Mouse (Mus musculus) brain, embryonic 18.5 days (tissue): Measurements from ENCODE around the gene Ugt1a10.

Experiments used
- DNase-seq: peaks from one replicate; pipeline ENCODE4 v3.0.0-alpha.2; 2012; ENCODE audit warnings: low read depth, low spot score

Gene Ugt1a10

DNA sequence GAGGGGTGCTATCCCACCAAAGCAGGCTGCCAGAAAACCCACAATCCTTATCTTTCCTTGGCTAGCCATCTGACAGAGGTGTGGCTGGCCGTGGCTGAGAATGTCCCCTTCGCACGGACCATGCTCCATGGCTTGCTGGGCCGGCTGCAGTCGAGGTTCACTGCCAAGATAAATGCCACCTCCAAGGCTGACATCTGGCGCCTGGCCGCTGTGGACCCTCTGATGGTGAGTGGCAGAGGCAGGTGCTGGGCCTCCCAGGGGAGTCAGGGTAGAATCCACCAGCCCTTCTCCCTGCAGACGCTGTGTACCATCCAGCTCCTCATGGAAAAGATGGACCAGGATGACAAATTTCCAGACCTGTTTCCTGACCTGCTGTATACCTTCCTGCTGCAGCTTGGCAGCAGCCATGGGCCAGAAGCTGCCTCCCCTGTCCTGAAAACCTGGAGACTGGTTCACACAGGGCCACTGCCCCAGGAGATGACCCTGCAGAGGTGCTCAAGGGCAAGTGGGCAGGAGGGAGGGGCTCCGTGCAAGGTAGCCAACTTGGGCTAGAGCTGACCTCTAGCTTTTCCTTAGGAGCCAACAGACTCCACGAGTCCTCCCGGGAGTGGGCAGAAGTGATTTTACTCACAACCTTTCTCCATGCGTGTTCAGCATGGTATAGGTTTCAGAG, 199.7 kb downstream of the Ugt1a10 start:
- no peak for DNase-seq

DNA sequence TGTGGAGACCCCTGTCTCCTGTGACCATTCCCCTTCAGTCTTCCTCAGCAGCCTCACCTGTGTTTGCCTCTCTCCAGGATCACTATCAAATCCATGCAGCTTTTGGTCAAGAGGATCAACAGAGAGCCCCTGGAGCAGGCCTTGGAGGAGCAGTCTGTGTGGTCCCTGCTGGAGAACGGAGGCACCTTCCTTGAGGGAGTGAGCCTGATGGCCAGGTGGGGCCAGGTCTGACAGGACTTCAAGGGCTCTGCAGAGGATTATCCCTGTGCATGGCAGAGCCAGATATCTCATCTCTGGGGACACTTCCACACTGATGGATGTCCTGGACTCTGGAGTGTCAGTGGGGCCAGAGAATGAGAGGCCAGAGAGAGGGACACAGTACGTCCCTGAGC, 200.3 kb downstream of the Ugt1a10 start:
- no peak for DNase-seq

DNA sequence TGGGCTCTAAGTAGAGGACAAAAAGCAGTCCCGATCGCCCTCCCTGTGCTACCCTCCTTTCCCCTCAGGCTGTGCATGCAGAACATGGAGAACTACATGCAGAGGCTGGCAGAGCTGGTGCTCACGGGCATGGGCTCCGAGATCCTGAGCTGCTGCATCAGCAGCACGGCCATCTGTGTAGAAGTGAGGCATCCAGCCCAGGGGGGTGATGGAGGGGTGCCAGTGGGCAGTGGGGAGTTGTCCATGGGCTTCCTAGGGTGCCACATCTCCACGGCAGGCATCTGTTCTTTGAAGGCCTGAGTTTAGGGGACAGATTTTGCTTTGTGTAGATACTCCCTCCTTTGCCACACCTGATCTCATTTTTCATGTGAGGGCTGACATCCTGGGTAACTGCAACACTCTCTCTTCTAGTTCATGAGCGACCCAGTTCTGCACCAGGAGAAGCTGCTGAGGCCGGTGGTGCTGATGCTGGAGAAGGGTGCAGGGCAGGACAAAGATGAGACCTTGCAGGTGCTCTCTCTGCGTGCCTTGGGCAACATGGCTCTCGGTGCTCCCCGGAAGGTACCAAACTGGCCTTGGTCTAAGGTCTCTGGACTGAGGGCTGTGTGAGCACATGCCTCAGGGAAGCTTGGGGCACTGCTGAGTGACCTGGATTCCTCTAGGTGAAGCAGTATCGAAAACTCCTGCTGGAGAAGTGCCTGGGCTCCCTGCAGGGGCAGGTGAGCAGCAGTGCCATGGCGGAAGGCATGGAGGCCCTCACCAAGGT, 201.0 kb downstream of the Ugt1a10 start:
- DNase-seq, result no peak

DNA sequence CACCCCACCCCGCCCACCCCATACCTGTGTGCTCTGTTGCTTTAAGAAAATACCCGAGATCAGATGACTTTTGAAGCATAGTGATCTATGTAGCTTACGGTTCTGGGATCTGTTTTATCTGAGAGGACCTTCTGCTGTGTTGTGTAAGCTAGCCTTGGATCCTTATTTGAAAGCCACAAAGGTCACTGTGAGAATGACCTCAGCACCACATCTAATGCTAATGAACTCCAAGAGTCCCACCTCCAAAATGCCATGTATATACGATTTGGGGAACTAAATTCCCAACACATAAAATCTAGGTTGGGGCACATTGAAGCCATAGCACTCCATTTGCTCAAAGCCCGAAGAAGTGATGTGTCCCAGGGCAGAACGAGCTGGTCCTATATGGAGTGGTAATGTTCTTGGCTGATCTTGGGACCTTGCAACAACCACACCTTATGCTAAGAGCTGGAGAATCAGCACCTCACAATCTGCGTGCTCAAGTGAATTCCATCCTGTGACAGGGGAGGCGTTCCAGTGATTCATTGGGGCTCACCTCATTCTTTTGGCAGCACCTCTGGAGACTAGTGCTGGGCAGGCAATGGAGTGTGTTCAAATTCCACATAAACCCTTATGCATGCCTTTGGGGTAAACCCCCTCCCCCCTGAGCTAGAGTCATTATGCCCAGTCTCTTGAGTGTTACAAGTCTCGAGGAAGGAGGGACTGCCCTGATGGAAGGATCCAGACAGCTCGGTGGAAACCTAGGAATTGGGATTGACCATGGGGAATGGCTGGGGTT, 201.9 kb downstream of the Ugt1a10 start:
- DNase-seq, result no peak

DNA sequence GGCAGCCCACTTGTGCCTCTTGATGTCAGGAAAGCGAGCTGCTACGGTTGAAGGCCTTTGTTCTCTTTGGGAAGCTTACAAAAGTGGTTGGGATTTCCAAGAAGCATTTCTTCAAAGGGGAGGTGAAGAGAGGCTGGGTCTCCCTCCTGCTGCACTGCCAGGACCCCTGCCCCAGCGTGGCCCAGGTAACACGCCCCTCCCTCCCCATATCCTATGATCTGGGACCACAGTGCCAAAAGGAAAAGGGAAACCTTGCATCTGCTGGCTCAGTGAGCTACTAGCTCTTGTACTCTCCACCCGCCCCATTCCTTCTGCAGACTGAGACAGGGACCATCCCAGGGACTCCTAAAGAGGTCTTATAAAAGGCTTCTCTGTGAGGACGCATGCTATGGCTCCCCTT, 202.5 kb downstream of the Ugt1a10 start:
- DNase-seq, result no peak

DNA sequence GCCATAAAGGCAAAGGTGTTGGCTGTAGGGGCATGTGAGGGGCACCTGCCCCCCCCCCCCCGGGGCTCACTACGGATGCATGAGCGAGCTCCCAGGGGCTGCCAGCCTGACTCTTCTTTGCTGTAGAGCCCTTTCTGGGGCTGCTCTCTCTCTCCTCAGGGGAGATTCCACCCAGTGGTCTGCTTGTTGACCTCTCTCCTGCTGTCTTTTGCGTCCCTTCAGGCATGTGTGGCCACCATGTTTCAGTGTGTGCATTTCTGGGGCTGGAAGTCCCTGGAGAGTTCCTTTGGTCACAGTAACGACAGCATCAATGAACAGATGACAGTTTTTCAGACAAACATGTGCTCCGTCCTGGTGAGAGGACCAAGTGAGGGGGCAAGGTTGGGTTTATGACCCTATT, 203.2 kb downstream of the Ugt1a10 start:
- no peak for DNase-seq

DNA sequence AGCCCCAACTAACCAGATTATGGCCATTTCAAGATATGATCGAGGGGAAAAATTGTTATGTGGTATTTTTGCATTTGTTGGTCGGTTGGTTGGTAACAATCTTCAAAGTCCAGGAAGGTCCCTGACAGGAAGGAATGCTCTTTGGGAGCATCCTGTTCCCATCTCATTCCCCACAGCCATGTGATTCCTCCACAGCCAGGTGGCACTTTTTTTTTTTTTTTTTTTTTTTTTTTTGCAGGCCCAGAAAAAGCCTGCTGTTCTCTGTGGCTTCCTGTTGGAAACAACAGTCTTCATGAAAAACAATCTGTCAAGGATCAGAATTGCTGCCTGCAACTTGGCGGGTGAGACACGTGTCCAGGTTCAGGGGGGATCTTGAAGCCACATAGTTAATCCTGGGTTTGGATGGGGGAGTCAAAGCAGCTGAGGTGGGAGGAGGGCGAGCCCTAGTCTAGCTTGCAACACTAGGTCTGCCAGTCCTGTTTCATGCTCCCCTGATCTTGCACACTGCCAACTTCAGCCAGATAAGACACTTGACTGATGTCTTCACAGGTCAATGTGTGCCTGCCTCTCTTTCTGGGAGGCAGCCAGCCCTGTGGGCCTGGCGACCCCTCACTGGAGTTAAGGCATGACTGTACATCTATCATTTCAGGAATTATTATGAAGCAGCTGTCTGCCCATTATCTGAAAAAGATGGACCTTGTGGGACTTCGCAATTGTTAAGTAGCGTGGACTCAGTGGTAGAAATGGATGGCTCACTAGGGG, 203.9 kb downstream of the Ugt1a10 start:
- DNase-seq, result no peak

DNA sequence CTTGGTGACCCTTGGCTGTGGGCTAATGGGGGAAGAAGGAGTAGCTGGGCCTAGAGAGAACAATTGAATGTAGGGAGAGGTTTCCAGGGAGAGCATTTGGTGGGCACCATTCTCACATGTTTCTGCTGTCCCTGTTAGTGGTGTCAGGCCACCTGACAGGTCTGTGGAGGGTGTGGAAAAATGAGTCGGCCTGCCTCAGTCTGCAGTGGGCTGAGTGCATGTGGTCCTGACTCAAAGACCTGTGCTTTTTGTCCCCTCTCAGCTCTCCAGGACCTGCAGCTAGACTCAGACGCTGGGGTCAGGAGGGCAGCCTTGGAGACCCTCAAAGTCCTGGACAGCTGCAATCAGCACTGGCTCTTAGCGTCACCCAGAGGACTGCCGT, 204.4 kb downstream of the Ugt1a10 start:
- DNase-seq, result no peak

DNA sequence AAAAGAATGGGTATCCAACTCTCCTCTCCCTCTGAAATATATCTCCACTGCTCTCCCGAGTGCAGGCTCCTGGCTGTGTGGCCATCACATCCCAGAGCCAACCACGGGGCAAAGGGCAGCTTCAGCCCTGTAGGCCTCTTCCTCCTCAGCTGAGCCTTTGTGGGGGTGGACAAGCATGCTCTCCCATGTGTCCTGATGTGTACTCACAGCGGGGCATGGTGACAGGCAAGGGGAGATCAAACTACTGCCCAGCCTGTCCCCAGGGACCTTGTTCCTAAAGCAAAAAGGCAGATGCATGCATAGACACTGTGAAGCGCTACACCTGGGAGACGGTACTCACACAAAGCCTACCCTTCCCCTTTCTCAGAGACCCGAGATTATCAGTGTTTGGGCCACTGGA, 204.9 kb downstream of the Ugt1a10 start:
- DNase-seq, result no peak

DNA sequence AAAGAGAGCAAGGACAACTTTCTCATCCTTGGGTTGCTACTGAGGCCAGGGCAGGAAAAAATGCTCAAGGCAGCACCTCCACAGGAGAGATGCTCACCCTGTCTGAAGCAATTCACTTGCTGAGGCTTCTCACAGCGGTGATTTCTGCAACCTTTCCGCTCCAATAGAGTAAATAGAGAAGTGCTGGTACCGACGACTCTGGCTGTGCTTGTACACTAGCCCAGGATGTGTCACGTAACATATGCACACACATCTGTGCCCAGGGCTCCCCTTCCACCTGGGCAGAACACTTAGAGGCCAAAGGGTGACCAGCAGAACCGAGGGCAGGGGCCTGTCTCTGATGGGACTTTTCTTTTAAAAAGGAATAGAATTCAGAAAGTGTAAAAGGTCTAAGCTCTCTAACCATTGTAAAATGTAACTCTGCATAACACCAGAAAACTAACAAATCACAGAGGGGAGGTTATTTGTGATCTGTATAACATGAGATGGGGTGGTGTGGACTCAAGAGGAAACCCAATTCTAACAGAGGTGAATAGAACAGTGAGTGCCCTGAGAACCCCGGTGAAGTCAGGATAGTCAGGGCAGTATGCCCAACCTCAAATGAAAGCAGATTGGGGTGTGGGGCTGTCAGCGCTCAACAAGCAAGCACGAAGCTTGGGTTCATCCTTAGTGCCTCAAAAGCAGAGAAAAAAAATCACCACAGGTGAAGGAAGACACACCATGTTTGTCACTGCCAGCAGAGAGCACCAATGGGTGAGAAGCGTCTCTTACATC, 205.6 kb downstream of the Ugt1a10 start:
- DNase-seq, result no peak

DNA sequence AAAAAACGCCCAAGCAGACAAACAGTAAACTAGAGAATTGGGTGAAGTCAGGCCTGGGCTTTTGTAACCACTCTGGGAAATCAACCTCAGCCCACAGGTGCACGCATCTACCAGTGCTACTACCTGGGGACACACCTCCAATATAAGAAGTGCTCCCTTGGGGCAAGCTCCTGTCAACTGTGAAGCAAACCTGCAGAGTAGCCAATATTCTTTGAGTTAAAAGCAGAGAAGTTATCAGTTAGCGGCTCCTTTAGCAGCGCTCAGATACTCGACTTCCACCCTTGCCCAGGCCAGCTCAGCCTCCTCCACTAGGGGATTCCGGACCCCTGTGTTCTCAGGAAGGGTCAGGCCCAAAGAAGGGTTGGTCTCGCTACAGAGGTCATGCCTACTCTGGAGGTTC, 206.5 kb downstream of the Ugt1a10 start:
- no peak for DNase-seq

DNA sequence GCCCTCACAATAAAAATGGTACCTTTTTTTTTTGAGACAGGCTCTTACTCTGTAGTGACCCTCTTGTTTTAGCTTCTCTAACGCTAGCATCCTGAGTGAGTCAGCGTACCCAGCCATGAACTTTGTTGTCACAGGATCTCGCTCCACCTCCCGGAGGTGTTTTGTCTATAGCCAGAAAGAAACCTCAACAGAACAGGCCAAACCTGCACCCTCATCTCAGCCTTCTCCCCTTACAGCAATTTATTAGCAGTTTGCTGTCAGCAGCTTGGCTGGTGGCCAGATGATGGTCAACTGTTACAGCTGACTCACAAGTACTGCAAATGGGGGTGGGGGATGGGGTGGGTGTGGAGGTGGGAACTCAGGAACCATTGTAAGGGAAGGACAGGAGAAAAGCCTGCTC, 207.1 kb downstream of the Ugt1a10 start:
- DNase-seq, result no peak

DNA sequence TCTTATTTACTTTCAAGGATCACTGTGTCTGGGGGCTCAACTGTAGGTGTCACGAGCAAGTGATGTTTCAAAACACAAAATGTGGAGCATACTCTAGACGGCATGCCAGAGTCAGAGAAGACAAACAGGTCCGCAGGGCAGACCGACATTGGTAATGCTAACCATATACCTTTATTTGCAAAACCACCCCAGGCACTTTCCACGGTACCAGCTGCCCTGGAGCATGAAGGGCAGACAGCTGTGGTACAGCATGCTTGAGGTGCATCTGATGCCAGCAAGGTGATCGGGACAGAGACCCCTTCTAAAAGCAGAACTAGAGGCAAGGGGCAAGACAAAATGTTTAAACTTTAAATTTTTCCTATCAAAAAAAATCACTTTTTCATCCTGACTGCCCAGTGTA, 207.8 kb downstream of the Ugt1a10 start:
- DNase-seq, result no peak

DNA sequence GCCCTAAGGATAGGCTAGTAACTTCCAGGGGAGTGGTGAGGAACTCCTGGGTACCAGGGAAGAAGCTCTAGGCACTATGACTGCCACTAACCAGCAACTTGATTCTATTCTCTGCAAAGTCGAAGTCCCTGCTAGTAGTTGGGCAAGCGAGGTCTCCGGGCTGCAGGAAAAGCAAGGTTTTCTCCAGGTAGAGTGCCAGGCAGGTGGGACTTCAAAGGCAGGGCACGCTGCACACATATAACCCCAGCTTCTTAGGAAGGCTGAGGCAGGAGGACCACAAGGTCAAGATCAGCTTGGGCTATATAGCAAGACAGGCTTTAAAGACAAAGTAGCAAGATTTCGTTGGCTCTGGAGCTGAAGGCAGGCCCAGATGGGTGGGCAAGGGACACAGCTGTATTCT, 208.6 kb downstream of the Ugt1a10 start:
- no peak for DNase-seq

DNA sequence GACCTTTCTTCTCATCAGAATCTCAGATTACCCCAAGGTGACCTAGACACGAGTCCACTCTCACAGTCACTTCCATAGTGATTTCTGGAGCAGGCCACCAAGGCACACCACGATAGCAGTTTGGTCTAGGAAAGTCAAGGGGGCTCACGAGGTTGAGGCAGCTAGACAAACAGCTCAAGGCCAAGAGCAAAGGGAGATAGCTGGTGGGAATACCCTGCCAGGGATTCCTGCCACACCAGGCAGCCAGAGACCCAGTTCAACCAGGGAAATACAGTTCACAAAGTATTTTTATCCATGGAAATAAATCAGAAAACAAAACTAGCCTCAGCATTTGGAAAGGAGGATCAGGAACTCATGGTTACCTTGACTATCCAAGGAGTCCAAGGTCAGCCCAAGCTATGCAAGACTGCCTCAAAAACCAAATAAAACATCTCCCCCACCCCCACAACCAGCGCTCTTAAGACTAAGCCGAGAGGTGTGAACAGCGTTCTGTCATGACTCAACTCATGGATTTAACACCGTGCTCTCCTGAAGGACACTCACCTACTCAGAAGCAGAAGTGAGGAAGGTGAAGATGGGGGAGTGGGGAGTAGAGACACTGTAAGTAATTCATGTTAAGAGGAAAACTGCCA, 209.2 kb downstream of the Ugt1a10 start:
- no peak for DNase-seq

DNA sequence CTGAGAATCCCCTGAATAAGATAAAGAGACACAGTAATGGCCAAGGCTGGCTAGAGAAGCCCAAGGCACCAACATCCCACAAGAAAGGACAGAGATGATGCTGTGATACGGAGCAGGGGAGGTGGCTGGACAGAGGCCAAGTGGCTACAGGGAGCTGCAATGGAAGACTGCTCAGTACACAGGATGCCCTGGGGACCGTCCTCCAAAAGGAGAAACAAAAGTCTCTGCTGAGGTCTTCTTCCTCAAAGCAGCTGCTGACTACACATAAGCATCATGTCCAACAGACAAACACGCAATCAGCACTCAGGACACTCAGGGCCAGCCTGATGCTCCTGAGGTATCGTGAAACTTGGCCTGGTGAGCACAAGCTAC, 209.7 kb downstream of the Ugt1a10 start:
- DNase-seq, result no peak

DNA sequence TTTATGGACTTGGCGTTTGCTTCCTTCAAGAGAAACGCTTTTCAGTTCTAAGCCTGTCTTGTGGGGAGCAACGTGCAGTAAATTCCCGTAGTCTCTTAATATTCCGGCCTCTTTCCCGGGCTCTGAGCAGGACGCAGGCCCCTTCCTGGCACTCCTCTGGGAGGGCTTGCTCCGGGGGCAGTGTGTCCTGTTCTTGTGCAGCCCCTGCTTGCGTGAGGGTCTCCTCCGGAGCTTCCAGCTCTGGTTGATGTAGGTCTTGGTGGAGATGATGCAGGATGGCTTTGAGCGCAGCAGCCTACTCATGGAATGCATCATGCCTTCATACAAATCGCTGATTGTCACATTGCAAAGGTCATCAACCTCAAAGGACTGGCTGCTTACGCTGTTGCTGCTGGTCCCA, 210.9 kb downstream of the Ugt1a10 start:
- DNase-seq, result no peak

DNA sequence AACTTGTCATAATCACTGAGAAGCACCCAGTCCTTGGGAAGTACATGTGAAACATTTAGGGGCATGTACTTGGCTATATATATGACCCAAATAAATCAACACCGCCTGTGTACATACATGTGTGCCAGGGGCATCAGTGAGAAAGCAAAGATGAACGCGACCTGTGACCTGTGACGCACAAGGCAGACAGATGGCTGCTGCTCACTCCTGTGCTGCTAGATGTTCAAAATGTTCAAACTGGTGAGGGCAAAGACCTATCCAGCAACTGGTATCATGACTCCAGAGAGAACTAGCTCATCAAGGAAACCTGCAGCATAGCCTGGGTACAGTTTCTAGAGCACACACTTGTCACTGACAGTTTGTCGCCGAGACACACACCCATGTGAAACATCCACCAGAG, 212.3 kb downstream of the Ugt1a10 start:
- no peak for DNase-seq

DNA sequence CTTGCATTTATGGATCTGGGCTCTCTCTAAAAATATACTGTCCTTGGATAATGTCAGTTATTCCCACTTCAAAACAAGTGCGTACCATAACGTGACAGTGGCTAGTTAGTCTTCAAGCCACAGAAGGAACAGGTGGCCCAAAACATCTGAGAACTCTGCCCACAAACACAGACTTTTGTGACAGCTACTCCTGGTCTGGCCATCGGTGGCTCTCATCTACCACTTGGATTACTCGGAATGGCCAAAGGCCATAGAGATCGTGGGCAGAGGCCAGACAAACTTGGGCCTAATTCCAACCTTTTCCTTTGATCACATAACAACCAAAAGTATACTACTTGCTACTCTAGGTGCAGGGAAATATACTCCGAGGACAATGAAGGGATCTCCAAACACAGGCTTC, 212.9 kb downstream of the Ugt1a10 start:
- DNase-seq, result no peak
